ENCODE assay signal across 9 mouse cellular contexts in genomic region chr10:81550257-81550656, GRCm38 (mm10). TPM values are rescaled to one million over a fixed set of nuclear protein-coding genes. Genes with fewer than 3 reads are reported as not detected.
DNase-seq lines count a peak whose midpoint lies in the region; ATAC-seq and TF ChIP-seq lines count a peak whose summit lies in the region.
"Had no signal": no experiment of that assay in that cellular context is flagged by ENCODE, and none has a peak within 500 bp of the region (broad histone marks: within the 10 kb centered on the region; RNA-seq: fewer than 3 reads in every experiment).

No protein-coding gene starts in this region.

- 0 out of 2 replicates have a peak, but pooled peaks cover 3% of the 10 kb centered on the region for H3K9me3 ChIP-seq in heart, embryonic 11.5 days (replicated peaks; ENCODE audit: control insufficient read depth, low read length)
- no peaks in the 10 kb centered on the region for H3K9me3 ChIP-seq in limb, embryonic 11.5 days (ENCODE audit: control insufficient read depth, low read length)
- H3K9me3 ChIP-seq: limb, embryonic 15.5 days had no signal

- H3K9ac ChIP-seq in heart, embryonic 11.5 days (ENCODE audit: low read depth, low read length), result no peak overlapping the region
- H3K9ac ChIP-seq in limb, embryonic 11.5 days (ENCODE audit: low read length), result no peak overlapping the region
- H3K9ac ChIP-seq: limb, embryonic 15.5 days had no signal

- H3K27me3 ChIP-seq in heart, embryonic 11.5 days (ENCODE audit: control insufficient read depth, insufficient read depth, low read length), result no peaks in the 10 kb centered on the region
- no peaks in the 10 kb centered on the region for H3K27me3 ChIP-seq in limb, embryonic 11.5 days (ENCODE audit: control insufficient read depth, insufficient read depth, low read length)
- H3K27me3 ChIP-seq: limb, embryonic 15.5 days had no signal

- H3K4me1 ChIP-seq in heart, embryonic 11.5 days (ENCODE audit: control insufficient read depth, insufficient read depth, low read length), result peaks cover 7% of the 10 kb centered on the region; the same call in 1 of the 2 replicates
- no peaks in the 10 kb centered on the region; the same call in 1 of the 2 replicates for H3K4me1 ChIP-seq in embryonic fibroblast, embryonic 13.5 days (ENCODE audit: control insufficient read depth, insufficient read depth, low read length)
- H3K4me1 ChIP-seq in limb, embryonic 11.5 days (ENCODE audit: control insufficient read depth, insufficient read depth, low read length), result 0 out of 2 replicates have a peak, but pooled peaks cover 2% of the 10 kb centered on the region

- peak; percentile 96 for DNase-seq in heart, adult 11 months
- DNase-seq in A20 (ENCODE audit: low read depth, low spot score) (peak; percentile 87), adipocyte (ENCODE audit: low spot score) (peak; percentile 52)
- DNase-seq in limb, embryonic 11.5 days (ENCODE audit: low spot score), result peak; percentile 88
- DNase-seq in spleen, adult 12 weeks (ENCODE audit: low spot score), result peak; percentile 69
- DNase-seq in layer of hippocampus, adult 9-11 months, result no peak

- no peak overlapping the region for H3K27ac ChIP-seq in heart, embryonic 11.5 days (ENCODE audit: low read depth, low read length)
- no peak overlapping the region for H3K27ac ChIP-seq in embryonic fibroblast, embryonic 13.5 days (ENCODE audit: insufficient read depth, low read length)
- H3K27ac ChIP-seq in limb, embryonic 11.5 days (replicated peaks; ENCODE audit: low read depth, low read length), result no peak overlapping the region

- H3K4me2 ChIP-seq in heart, embryonic 11.5 days, result no peak overlapping the region
- H3K4me2 ChIP-seq in limb, embryonic 11.5 days (ENCODE audit: low read depth, severe bottlenecking), result no peak overlapping the region
- H3K4me2 ChIP-seq: limb, embryonic 15.5 days had no signal

- TF ChIP-seq POLR2A in embryonic fibroblast, embryonic 13.5 days (IDR thresholded peaks at IDR 0.05; ENCODE audit: low read depth, low read length), result no peak

- H3K36me3 ChIP-seq in heart, embryonic 11.5 days (ENCODE audit: control insufficient read depth, insufficient read depth, low read length), result no peaks in the 10 kb centered on the region
- no peaks in the 10 kb centered on the region for H3K36me3 ChIP-seq in limb, embryonic 11.5 days (ENCODE audit: control insufficient read depth, insufficient read depth, low read length)
- H3K36me3 ChIP-seq: limb, embryonic 15.5 days had no signal

- WGBS in heart, embryonic 11.5 days (ENCODE audit: insufficient replicate concordance), result 9% methylated on average over 7 of the region's 7 CpGs
- 12% methylated on average over 7 of the region's 7 CpGs for WGBS in limb, embryonic 11.5 days

- no peak for ATAC-seq in heart, embryonic 11.5 days (replicated peaks; ENCODE audit: insufficient number of reproducible peaks, low FRiP score, low TSS enrichment)
- ATAC-seq in limb, embryonic 11.5 days (ENCODE audit: insufficient number of reproducible peaks, low FRiP score, low TSS enrichment, low read depth), result no peak

- no peak overlapping the region for H3K4me3 ChIP-seq in heart, embryonic 11.5 days (ENCODE audit: low read depth, low read length)
- H3K4me3 ChIP-seq in embryonic fibroblast, embryonic 13.5 days (ENCODE audit: insufficient read depth, low read length), result no peak overlapping the region
- no peak overlapping the region for H3K4me3 ChIP-seq in limb, embryonic 11.5 days (ENCODE audit: low read depth, low read length)
- H3K4me3 ChIP-seq: limb, embryonic 15.5 days had no signal

- peak; percentile 77 for TF ChIP-seq CTCF in embryonic fibroblast, embryonic 13.5 days (IDR thresholded peaks at IDR 0.05; ENCODE audit: borderline replicate concordance, insufficient read depth, low read length)

RNA-seq across cellular contexts. Expression of gene Gna11, which starts 5.3 kb away (rescaled TPM):
- polyA plus RNA-seq in heart, embryonic 11.5 days (2014; fragmentation: Nextera tagmentation; extraction: Ambion mirVana), result 55.5 and 58.8 TPM in 2 replicates
- polyA plus RNA-seq in embryonic fibroblast, embryonic 13.5 days (2011; ENCODE audit: insufficient read length, low read depth, missing spikeins), result 64.4 and 66.3 TPM in 2 replicates
- 80.3 and 82.1 TPM in 2 replicates for polyA plus RNA-seq in limb, embryonic 11.5 days (2014; fragmentation: Nextera tagmentation; extraction: Ambion mirVana)

RNA-seq across cellular contexts. Expression of gene Aes, which starts 9.0 kb away (rescaled TPM):
- polyA plus RNA-seq in heart, embryonic 11.5 days (2014; fragmentation: Nextera tagmentation; extraction: Ambion mirVana), result 330 and 481 TPM in 2 replicates
- 354 and 424 TPM in 2 replicates for polyA plus RNA-seq in embryonic fibroblast, embryonic 13.5 days (2011; ENCODE audit: insufficient read length, low read depth, missing spikeins)
- polyA plus RNA-seq in limb, embryonic 11.5 days (2014; fragmentation: Nextera tagmentation; extraction: Ambion mirVana), result 259 and 343 TPM in 2 replicates

RNA-seq across cellular contexts. Expression of gene Tle2, which starts 24.1 kb away (rescaled TPM):
- polyA plus RNA-seq in heart, embryonic 11.5 days (2014; fragmentation: Nextera tagmentation; extraction: Ambion mirVana), result 17.8 and 18.3 TPM in 2 replicates
- polyA plus RNA-seq in embryonic fibroblast, embryonic 13.5 days (2011; ENCODE audit: insufficient read length, low read depth, missing spikeins), result 22.4 and 25.7 TPM in 2 replicates
- polyA plus RNA-seq in limb, embryonic 11.5 days (2014; fragmentation: Nextera tagmentation; extraction: Ambion mirVana), result 13.7 and 18.4 TPM in 2 replicates

RNA-seq across cellular contexts. Expression of gene Gna15, which starts 26.2 kb away (rescaled TPM):
- polyA plus RNA-seq in heart, embryonic 11.5 days (2014; fragmentation: Nextera tagmentation; extraction: Ambion mirVana), result 2.5 and 3.4 TPM in 2 replicates
- 0.83 TPM in 1 of 2 replicates, not detected in the other for polyA plus RNA-seq in embryonic fibroblast, embryonic 13.5 days (2011; ENCODE audit: insufficient read length, low read depth, missing spikeins)
- polyA plus RNA-seq in limb, embryonic 11.5 days (2014; fragmentation: Nextera tagmentation; extraction: Ambion mirVana), result 0.99 and 1.1 TPM in 2 replicates

RNA-seq across cellular contexts. Expression of gene S1pr4, which starts 50.3 kb away (rescaled TPM):
- polyA plus RNA-seq in heart, embryonic 11.5 days (2014; fragmentation: Nextera tagmentation; extraction: Ambion mirVana), result 0.56 and 0.79 TPM in 2 replicates
- polyA plus RNA-seq in embryonic fibroblast, embryonic 13.5 days (2011; ENCODE audit: insufficient read length, low read depth, missing spikeins), result not detected in 2 replicates
- polyA plus RNA-seq in limb, embryonic 11.5 days (2014; fragmentation: Nextera tagmentation; extraction: Ambion mirVana), result 0.10 and 0.43 TPM in 2 replicates
